Mouse (Mus musculus) fat pad, adult 2 months (tissue): ENCODE measurements at regions not wholly inside any gene's neighbourhood (a gene's known extent, or its start where the extent isn't known, plus 50 kb on each side); places are given as distances from the start of the nearest gene placed in this dataset.
"Not testable (repeated sequence)": the region's sequence is repeated elsewhere in the genome, so short reads cannot be mapped to it uniquely, and the experiment has no call there.

ENCODE experiments used
- DNase-seq: peaks from one replicate; pipeline ENCODE4 v3.0.0-alpha.2; 2011; ENCODE audit warnings: low read depth, low spot score; ENCODE audit errors: extremely low read depth

DNA sequence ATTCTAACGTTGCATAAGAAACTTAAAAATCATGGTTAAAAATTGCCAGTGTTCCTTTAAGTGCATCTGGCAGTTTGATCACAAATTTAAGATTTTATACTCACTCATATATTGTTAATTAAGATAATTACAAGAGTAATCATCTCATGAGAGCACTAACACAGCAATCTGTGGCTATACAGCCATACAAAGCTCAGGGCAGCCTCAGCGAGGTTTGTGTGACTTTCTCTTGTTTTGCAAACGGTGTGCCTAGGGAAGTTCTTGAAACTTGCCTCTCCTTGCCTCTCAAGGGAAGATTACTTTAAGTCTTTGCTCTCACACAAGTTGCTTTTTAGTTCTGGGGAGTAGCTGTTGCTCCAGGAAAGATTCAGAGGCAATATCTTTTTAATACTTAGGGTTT, 58.1 kb upstream of the Slc1a4 start:
- no peak for DNase-seq

DNA sequence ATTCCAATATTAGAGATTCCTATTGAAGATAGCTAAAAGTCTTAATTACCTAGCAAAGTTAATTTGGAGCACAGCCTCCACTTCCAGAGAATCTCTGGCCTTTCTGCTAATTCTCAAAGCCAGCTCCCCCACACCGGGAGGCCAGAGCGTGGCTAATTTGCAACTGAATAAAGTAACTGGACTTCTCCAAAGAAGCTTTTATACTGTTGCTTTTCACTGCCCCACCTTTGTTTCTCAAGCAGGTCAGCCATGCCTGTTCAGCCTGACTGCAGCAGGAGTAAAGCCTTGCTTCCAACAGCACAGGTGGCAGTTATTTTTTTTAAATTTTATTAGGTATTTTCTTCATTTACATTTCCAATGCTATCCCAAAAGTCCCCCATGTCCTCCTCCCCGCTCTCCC, 60.8 kb upstream of the Slc1a4 start:
- DNase-seq: not testable (repeated sequence)

DNA sequence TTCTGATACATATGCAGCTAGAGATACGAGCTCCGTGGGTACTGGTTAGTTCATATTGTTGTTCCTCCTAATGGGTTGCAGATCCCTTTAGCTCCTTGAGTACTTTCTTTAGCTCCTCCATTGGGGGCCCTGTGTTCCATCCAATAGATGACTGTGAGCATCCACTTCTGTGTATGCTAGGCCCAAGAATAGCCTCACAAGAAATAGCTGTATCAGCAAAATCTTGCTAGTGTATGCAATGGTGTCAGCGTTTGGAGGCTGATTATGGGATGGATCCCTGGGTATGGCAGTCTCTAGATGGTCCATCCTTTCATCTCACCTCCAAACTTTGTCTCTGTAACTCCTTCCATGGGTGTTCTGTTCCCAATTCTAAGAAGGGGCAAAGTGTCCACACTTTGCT, 61.3 kb upstream of the Slc1a4 start:
- DNase-seq: not testable (repeated sequence)

DNA sequence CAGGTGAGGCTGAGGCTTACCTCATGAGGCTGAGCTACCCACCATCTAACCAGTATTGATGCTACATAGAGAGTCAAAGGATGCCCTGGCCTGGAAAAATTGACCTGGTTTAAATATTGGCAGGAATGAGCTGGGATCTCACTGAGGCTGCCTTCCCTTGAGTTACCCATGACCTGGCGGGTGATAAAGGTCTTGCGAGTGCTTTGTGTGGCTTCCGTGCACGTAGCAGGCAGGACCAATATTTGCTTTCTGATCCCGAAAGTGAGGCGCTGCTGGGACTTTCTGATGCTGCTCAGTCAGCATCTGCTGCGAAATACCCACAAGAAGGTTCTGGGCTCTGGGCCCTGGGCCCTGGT, 63.3 kb upstream of the Slc1a4 start:
- DNase-seq: no peak

DNA sequence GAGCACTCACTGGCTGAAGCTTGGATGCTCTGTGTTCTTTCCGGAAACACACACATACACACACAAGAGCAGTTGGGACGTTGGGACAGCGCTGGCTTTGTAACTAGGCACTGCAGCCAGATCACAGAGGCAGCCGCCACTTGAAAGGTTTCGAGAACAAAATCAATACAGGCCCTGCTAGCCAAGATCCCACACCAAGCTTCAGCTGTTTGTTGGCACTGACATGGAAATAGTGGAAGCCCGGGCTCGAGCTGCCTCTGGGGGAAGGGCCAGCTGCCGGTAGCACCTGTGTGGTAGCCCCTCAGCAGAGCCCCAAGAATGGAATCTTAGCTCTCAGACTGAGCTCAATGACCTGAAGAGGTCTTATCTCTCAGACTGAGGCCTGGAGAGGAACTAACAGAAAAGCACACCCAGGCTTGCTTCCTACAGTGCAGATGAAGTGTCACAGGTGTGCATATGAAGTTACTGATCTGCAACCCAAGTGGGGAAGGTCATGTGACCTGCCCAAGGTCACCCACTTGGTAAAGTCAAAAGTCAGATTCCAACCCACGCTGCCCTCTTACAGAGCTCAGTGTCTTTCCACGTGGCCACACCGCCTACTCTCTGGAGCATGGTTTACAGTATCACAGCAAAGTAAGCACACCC, 63.8 kb upstream of the Slc1a4 start:
- no peak for DNase-seq

DNA sequence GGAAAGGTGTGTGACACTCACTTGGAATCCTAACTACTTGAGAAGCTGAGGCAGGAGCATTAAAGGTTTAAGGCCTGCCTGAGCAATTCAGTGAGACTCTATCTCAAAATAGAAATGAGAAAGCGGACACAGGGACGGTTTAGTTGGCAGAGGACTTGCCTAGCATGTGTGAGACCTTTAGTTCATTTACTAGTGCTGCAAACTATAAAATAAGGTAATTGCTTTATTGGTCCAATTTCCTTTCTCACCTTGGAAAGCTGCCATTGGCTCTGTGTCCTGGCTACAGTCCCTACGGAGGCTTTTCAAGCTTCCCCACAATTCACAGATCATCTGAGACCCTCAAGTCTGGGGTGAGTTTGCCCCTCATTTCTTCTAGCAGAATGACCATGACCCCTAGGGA, 64.4 kb upstream of the Slc1a4 start:
- no peak for DNase-seq

DNA sequence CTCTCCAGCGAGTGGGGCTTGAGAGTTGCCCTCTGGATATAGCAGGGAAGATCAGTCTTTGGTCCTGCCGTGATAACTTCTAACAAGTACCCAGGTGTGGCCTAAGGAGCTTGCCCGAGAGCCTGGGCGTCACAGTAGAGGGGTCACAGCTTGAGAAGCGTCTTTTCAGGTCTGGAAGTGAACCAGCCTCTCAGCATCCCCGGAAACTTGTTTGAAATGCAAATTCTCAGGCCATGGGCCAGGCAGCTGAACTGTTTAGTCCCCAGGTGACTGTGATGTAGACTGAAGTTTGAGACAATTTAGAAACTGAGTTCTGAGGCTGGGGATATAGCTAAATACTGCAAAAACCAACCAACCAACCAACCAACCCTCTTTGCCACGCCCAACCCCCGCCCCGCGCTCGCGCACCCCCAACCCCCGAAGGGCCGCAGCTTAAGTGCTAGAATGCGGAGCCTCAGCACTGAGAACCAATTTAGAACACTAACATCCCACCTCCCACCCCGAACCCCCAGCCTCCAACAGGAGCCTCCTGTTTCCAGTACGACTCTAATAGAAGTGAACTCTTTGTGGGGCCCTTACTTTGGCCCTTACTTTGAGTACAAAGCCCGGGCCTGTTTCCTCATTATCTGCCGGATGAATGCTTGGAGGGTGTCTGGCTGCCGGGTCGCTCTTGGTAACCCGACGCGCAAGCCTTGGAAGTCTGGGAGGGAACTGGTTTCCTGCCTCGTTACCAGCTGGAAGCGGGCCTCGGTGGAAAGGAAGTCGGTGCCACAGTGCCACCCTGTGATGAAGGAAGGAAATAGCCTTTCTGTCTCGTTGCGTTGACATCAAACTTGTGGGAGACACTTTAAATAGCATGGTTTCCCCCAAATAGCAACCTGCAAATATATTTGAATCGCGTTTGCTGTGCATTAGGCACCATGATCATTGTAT, 68.1 kb upstream of the Slc1a4 start:
- no peak for DNase-seq

DNA sequence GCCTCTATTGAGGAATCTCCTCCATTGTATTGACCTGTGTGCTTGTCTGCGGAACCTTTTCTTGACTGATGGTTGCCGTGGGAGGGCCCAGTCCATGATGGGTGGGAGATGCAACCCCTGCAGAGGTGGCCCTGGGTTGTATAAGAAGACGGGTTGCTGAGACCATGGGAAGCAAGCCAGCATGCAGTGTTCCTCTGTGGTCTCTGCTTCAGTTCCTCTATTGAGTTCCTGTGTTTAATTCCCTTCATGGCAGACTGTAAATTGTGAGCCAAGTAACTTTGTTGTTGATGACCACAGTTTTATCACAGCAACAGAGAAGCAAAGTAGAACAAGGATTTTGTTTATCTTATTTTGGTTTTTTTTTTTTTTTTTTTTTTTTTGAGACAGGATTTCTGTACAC, 70.9 kb upstream of the Slc1a4 start:
- no peak for DNase-seq

DNA sequence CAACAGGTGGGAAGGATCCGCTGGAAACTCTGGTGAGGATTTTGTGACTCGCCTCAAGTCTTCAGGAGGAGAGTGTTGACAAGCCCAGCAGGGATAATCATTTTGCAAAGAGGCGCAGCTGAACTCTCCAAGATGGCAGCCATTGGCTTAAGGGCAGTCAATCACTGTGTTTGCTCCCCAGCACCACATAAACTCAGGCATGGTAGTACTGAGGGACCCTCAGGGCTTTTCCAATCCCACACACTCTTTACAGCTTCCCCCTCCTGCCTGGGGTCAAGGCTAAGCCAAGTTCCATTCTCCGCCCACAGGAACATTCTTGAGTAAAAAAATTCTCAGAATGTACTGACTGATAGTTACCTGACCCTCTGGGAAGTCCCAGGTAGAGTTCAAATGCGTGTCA, 72.0 kb upstream of the Slc1a4 start:
- DNase-seq: no peak

DNA sequence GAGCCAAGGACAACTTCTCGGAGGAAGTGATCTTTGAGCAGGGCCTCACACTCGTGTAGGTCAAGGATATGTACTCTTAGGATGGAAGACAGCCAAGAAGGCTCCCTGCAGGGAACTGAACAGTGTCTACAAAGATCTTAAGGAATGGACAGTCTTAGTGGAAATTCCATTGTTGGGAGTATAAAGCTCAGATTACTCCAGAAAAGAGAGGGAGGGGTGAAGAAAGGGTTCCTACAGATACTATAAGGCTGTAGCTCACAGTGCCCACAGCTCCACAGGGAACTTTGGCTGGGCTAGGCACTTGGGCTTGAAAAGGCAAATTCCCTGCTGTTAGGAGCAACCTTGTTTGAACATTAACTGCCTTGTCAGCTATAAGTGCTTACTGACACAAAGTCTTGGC, 85.6 kb upstream of the Slc1a4 start:
- DNase-seq: no peak

DNA sequence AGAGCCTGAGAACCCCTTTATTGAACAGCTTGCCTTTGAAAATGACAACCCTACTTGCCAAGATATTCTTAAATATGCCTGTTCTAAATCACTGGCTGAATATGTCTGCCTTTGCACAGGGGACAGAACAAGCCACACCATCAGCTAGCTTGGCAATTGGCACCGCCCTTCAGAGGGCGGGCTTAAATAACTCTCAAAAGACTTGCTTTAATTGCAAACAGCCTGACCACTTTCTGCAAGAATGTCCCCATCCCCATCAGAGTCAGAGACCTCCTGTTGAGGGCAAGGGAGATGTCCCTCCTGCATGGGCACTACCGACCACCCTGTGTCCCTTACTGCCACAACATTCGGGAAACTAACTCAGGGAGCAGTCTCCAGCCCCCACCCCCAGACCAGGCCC, 88.4 kb upstream of the Slc1a4 start:
- no peak for DNase-seq

DNA sequence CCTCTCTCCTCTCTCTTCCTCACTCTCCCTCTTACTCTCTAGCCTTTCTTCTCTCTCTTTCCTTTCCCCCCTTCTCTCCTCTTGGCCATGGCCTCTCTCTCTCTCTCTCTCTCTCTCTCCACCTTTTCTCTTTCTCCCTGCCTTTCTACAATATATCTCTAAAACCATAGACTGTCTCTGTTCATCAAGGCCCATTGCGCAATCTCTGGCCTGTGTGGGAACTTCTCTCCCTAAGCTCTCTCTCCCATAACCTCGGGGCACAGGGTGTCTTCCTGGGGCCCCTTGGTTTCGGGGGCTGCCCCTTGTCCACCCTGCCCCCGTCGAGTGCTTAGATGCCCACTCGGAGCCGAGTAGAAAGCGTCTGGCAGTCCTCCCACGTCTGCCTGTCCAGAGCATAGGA, 103.5 kb upstream of the Slc1a4 start:
- no peak for DNase-seq

DNA sequence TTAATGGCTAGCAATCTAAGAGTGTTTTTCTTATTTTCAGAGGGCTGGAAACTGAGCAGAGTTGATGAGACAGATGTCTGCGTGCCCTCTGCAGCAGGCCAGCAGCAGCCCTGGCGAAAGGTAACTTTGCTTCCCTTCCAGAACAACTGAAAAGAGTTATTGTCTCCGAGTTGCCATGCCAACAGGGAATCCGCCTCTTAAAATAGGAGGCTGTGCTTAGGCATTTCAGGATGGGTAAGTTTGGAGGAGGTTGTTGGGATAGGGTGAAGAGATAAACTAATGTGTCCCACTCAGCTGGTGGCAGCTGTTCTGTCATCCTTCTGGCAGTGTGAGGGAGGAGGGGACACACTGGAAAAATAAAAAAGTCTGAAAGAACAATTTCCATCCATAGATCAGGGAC, 100.6 kb upstream of the Sertad2 start:
- no peak for DNase-seq

DNA sequence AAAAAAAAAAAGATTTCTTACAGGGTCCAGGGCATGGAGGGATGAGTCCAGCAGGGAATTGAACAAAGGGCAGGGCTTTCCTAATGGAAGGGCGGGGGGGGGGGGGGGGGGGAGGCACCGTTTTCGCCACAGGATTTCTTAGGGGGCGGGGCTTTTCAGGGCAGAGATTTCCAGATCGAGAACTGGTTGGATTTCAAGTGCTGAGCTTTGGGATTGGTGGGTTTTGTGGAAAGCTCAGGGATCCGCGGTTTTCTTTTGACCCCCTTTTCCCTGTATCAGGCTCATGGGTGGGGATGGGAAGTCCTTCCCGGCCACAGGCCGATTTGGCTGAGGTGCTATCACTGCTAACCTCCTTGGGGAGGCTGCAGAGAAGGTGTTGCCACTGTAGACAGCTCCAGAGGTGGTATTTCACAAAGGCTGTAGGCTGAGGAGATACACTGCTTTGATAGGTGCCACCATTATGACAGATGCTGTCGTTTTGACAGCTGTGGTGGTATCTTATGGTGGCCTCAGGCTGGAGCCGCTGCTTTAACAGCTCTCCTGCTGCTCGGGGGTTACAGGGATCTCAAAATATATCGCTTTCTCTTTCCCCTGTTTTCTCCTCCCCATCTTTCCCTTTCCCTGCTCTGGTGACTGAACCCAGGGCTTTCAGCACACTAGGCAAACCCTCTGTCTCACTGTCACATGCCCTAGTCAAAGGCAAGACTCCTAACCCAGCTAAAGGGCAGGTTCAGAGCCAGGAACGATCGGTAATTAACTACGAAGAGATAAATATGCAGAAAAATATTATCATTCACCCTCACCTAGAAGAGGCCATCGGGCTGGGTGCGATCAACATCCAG, 97.8 kb upstream of the Sertad2 start:
- no peak for DNase-seq

DNA sequence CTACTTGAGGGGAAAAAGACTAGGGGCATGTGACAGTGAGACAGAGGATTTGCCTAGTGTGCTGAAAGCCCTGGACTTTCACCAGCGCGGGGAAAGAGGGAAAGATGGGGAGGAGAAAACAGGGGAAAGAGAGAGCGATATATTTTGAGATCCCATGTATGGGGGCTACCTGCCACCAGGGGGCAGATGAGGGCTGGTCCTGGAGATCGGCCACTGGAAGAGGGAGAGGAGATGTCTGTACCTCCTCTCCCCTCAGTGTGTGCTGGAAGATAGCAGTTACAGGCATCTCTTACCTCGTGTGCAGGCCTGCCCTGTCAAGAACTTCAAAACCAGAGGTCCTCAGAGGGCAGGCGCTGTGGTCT, 97.2 kb upstream of the Sertad2 start:
- DNase-seq: no peak

DNA sequence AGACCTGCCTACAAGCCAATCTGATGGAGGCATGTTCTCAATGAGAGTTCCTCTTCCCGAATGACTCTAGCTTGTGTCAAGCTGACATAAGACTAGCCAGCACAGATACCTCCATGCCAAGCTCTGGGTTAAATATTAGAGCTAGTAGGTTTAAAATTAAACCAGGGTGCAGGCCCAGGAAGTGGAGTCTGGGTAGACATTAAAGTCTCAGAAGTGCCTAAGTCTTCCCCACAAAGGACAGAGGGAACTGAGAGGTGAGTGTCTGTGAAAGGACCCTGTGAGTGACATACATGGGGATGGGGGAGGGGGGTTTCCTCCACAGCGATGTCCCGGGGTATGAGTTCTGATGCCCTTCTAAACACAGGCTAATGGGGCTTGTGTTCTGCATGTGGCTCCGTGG, 90.2 kb upstream of the Sertad2 start:
- no peak for DNase-seq

DNA sequence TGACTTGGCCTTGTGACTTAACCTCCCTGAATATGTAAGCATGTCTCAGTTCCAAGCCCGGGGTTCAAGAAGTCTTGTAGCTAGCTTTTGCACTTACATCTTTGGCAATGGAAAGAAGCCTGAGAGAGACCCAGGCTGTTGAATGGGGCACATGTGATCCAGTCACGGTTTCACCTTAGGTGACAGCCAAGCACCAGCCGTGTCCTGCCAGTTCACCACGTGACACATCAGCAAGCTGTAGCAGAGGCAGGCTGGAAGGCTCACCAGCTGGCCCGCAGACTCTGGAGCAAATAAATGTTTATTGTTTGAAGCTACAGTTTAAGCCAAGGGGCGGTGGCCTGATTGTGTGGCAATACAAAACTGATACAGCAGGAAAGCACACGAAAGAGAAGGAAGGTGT, 89.3 kb upstream of the Sertad2 start:
- DNase-seq: no peak

DNA sequence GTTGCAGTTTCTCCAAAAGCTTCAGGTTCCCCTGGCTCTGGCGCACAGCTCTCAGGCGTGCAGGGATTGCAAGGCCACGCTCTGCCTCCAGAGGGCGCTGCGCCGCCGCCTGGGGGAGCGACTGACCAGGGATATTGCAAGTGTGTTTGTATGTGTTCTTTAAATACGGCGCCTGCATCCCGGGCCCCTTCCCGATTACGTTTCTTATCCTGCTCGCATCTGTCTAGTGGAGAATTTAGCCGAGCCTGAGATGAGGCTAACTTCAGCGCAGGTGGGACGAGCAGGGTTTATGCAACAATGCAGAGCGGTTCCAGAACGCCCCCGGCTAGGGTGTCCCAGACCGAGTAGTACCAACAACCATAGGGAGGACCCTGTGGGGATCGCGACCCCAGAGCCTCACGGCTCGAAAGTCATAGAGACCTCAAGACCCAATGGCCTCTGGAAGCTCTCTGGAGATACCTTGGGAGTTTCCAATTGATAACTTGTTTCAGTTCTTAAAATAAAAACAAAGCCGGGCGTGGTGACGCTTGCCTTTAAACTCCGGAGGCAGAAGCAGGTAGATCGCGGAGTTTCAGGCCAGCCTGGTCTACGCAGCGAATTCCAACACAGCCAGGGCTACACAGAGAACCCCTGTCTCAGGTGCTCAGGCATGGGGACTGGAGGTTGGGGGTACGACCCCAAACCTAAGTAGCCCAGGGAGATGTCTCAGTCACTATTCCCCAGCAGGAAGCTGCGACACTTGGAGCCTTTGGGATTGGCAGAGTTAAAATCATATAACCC, 87.8 kb upstream of the Sertad2 start:
- no peak for DNase-seq

DNA sequence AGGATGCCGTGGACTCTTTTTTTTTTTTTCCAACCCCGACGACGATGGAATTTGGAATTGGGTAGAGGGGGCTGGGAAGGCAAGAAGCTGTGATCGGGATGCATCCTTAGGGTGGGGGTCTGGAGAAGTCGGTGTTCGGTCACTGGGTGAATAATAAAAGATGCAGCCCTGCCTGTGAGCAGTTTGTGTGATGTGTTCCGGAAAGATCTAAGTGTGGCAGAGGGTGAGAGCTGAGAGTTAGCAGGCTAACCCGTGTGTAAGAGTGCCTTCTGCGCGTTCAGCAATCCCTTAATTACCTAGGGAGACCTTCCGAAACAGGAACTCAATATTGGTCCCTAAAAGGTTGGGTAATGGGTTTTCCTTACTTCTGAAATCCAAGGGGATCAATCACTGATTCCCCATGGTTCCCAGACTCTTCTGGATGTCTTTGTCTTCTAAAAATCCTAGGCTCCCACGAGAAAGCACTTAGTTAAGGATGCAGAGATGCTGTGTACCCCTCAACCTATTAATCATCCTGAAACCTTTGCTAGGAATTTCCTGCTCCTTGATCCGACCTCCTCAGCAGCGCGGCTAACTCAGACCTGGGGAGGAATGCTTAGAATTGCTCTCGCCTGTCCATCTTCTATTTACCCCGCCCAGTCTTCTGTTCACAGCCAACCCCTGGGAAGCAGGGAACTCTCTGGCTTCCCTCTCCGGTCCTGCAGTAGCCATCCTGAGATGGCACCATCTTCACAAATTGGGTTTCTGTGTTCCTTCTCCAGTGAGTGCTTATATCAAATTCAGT, 87.0 kb upstream of the Sertad2 start:
- no peak for DNase-seq

DNA sequence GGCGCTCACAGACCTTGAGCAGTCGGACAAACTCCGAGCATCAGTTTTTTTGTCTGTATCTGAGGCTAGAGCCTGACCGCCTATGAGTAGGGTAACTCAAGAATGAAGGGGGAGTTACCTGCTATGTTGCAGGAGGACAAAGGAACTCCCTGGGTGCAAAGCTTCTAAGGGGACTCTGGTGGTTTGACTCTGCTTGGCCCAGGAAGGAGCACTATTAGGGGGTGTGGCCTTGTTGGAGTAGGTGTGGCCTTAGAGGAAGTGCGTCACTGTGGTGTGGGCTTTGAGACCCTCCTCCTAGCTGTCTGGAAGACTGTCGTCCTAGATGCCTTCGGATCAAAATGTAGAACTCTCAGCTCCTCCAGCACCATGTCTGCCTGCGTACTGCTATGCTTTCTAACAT, 83.9 kb upstream of the Sertad2 start:
- no peak for DNase-seq
